ENCODE assay signal across 19 mouse cellular contexts in genomic region chr6:94231367-94231766, GRCm38 (mm10). TPM values are rescaled to one million over a fixed set of nuclear protein-coding genes. Genes with fewer than 3 reads are reported as not detected.
A peak's percentile ranks its signal among the peaks of the same experiment; 100 is the strongest.
DNase-seq lines count a peak whose midpoint lies in the region; ATAC-seq and TF ChIP-seq lines count a peak whose summit lies in the region.
"Had no signal": no experiment of that assay in that cellular context is flagged by ENCODE, and none has a peak within 500 bp of the region (broad histone marks: within the 10 kb centered on the region; RNA-seq: fewer than 3 reads in every experiment).

No protein-coding gene starts in this region.

- WGBS in embryonic facial prominence, embryonic 14.5 days = 48% methylated on average over 7 of the region's 7 CpGs
- 67% methylated on average over 7 of the region's 7 CpGs for WGBS in embryonic facial prominence, embryonic 10.5 days
- WGBS in kidney, adult 2 months = 27% methylated on average over 7 of the region's 7 CpGs
- WGBS in lung, embryonic 14.5 days = 10% methylated on average over 7 of the region's 7 CpGs
- 20% methylated on average over 7 of the region's 7 CpGs for WGBS in stomach, embryonic 16.5 days

- no peak for ATAC-seq in embryonic facial prominence, embryonic 14.5 days (ENCODE audit: low read depth)
- ATAC-seq in lung, embryonic 14.5 days (ENCODE audit: insufficient read depth) = peak; percentile 44
- no peak for ATAC-seq in stomach, embryonic 16.5 days (ENCODE audit: insufficient read depth, low FRiP score)
- ATAC-seq: CD4-positive, CD25-positive, alpha-beta regulatory T cell, adult 4 months had no signal

- no peaks in the 10 kb centered on the region for H3K36me3 ChIP-seq in embryonic facial prominence, embryonic 14.5 days (ENCODE audit: control insufficient read depth, insufficient read depth, low read length)
- no peaks in the 10 kb centered on the region for H3K36me3 ChIP-seq in embryonic facial prominence, embryonic 10.5 days (replicated peaks)
- H3K36me3 ChIP-seq in kidney, adult 2 months (ENCODE audit: control insufficient read depth, insufficient read depth, low read length) = no peaks in the 10 kb centered on the region
- no peaks in the 10 kb centered on the region for H3K36me3 ChIP-seq in lung, embryonic 14.5 days (ENCODE audit: insufficient read depth)
- H3K36me3 ChIP-seq in stomach, embryonic 16.5 days (ENCODE audit: control insufficient read depth, insufficient read depth, low read length) = no peaks in the 10 kb centered on the region
- H3K36me3 ChIP-seq: G1E; hindbrain, embryonic 15.5 days; limb, embryonic 13.5 days; midbrain, embryonic 12.5 days had no signal

- no peak for DNase-seq in embryonic facial prominence, embryonic 14.5 days (ENCODE audit: low spot score)
- DNase-seq in embryonic facial prominence, embryonic 10.5 days (ENCODE audit: low spot score) = no peak
- peak; percentile 40 for DNase-seq in kidney, adult 2 months
- no peak for DNase-seq in kidney, postnatal 36 days
- peak; percentile 58 for DNase-seq in lung, embryonic 14.5 days
- DNase-seq in lung, adult 18-20 months = no peak
- DNase-seq in embryo, embryonic 10.5 days (ENCODE audit: low spot score) = no peak
- DNase-seq: cerebellum, adult 9-11 months; gastrocnemius, postnatal 14 days; heart, postnatal 36 days; kidney, postnatal 14 days; right cerebral cortex, postnatal 14 days; thymus, postnatal 14 days had no signal

- H3K4me3 ChIP-seq in embryonic facial prominence, embryonic 14.5 days (ENCODE audit: low read depth, low read length) = no peak overlapping the region
- H3K4me3 ChIP-seq in embryonic facial prominence, embryonic 10.5 days = no peak overlapping the region
- no peak overlapping the region for H3K4me3 ChIP-seq in kidney, adult 2 months (ENCODE audit: insufficient read depth, low read depth, low read length)
- no peak overlapping the region for H3K4me3 ChIP-seq in lung, embryonic 14.5 days (ENCODE audit: low read depth, low read length)
- H3K4me3 ChIP-seq in stomach, embryonic 16.5 days (replicated peaks; ENCODE audit: low read length) = no peak overlapping the region
- H3K4me3 ChIP-seq: hindbrain, embryonic 15.5 days; limb, embryonic 13.5 days; midbrain, embryonic 12.5 days had no signal

- H3K9me3 ChIP-seq in embryonic facial prominence, embryonic 14.5 days (ENCODE audit: control insufficient read depth, low read length) = no peaks in the 10 kb centered on the region
- H3K9me3 ChIP-seq in embryonic facial prominence, embryonic 10.5 days = no peaks in the 10 kb centered on the region
- H3K9me3 ChIP-seq in lung, embryonic 14.5 days (ENCODE audit: low read depth, low read length) = no peaks in the 10 kb centered on the region
- H3K9me3 ChIP-seq in stomach, embryonic 16.5 days (replicated peaks; ENCODE audit: control insufficient read depth, low read length) = no peaks in the 10 kb centered on the region
- H3K9me3 ChIP-seq: hindbrain, embryonic 15.5 days; limb, embryonic 13.5 days; midbrain, embryonic 12.5 days had no signal

- H3K27me3 ChIP-seq in embryonic facial prominence, embryonic 14.5 days (replicated peaks; ENCODE audit: control insufficient read depth, insufficient read depth, low read length) = no peaks in the 10 kb centered on the region
- no peaks in the 10 kb centered on the region for H3K27me3 ChIP-seq in embryonic facial prominence, embryonic 10.5 days (replicated peaks; ENCODE audit: low read depth, poor library complexity, severe bottlenecking)
- H3K27me3 ChIP-seq in kidney, adult 2 months (replicated peaks; ENCODE audit: control insufficient read depth, insufficient read depth, low read length) = no peaks in the 10 kb centered on the region
- no peaks in the 10 kb centered on the region for H3K27me3 ChIP-seq in lung, embryonic 14.5 days (ENCODE audit: insufficient read depth, low read length)
- no peaks in the 10 kb centered on the region for H3K27me3 ChIP-seq in stomach, embryonic 16.5 days (ENCODE audit: control insufficient read depth, insufficient read depth, low read length)
- H3K27me3 ChIP-seq: hindbrain, embryonic 15.5 days; limb, embryonic 13.5 days; midbrain, embryonic 12.5 days had no signal

- H3K4me1 ChIP-seq in embryonic facial prominence, embryonic 14.5 days (ENCODE audit: control insufficient read depth, insufficient read depth, low read length) = peaks cover 13% of the 10 kb centered on the region; the same call in 1 of the 2 replicates
- peaks cover 36% of the 10 kb centered on the region for H3K4me1 ChIP-seq in embryonic facial prominence, embryonic 10.5 days
- peaks cover 3% of the 10 kb centered on the region; the same call in 1 of the 2 replicates for H3K4me1 ChIP-seq in kidney, adult 2 months (ENCODE audit: control insufficient read depth, insufficient read depth, low read length)
- H3K4me1 ChIP-seq in lung, embryonic 14.5 days (ENCODE audit: insufficient read depth) = peaks cover 22% of the 10 kb centered on the region
- peaks cover 29% of the 10 kb centered on the region for H3K4me1 ChIP-seq in stomach, embryonic 16.5 days (ENCODE audit: control insufficient read depth, insufficient read depth, low read length)

- no peak for TF ChIP-seq CTCF in kidney, adult 2 months (conservative IDR thresholded peaks at IDR 0.05; ENCODE audit: insufficient read depth, insufficient read length, low read depth, low read length)
- TF ChIP-seq CTCF in lung, embryonic 14.5 days (IDR thresholded peaks at IDR 0.05; ENCODE audit: low read depth) = no peak

- no peak for TF ChIP-seq POLR2A in kidney, adult 2 months (IDR thresholded peaks at IDR 0.05; ENCODE audit: low read depth, low read length)

- no peak overlapping the region for H3K9ac ChIP-seq in embryonic facial prominence, embryonic 14.5 days (ENCODE audit: low read depth, low read length)
- no peak overlapping the region for H3K9ac ChIP-seq in lung, embryonic 14.5 days
- H3K9ac ChIP-seq in stomach, embryonic 16.5 days (ENCODE audit: low read length) = no peak overlapping the region
- H3K9ac ChIP-seq: hindbrain, embryonic 15.5 days; limb, embryonic 13.5 days; midbrain, embryonic 12.5 days had no signal

- 0 out of 2 replicates have a peak overlapping the region, but pooled peaks have one; percentile 8 for H3K27ac ChIP-seq in embryonic facial prominence, embryonic 14.5 days (replicated peaks; ENCODE audit: low read depth, low read length)
- H3K27ac ChIP-seq in embryonic facial prominence, embryonic 10.5 days (replicated peaks) = no peak overlapping the region
- no peak overlapping the region for H3K27ac ChIP-seq in kidney, adult 2 months (ENCODE audit: insufficient read depth, low read depth, low read length)
- peak overlapping the region; percentile 13; the same call in 1 of the 2 replicates for H3K27ac ChIP-seq in lung, embryonic 14.5 days (ENCODE audit: low read depth)
- H3K27ac ChIP-seq in stomach, embryonic 16.5 days (ENCODE audit: low read length) = peak overlapping the region; percentile 72
- H3K27ac ChIP-seq: hindbrain, embryonic 15.5 days; limb, embryonic 13.5 days; midbrain, embryonic 12.5 days had no signal

- no peak overlapping the region for H3K4me2 ChIP-seq in embryonic facial prominence, embryonic 14.5 days (ENCODE audit: low read depth, low read length)
- H3K4me2 ChIP-seq in lung, embryonic 14.5 days = peak overlapping the region; percentile 23; the same call in 1 of the 2 replicates
- peak overlapping the region; percentile 23; the same call in 1 of the 2 replicates for H3K4me2 ChIP-seq in stomach, embryonic 16.5 days (ENCODE audit: low read depth, low read length)
- H3K4me2 ChIP-seq: hindbrain, embryonic 15.5 days; limb, embryonic 13.5 days; midbrain, embryonic 12.5 days had no signal

RNA-seq across cellular contexts. Expression of gene Magi1, which starts 52.4 kb away (rescaled TPM):
- polyA plus RNA-seq in embryonic facial prominence, embryonic 14.5 days (2014; fragmentation: Nextera tagmentation; extraction: Ambion mirVana) = 6.8 and 8.8 TPM in 2 replicates
- polyA plus RNA-seq in embryonic facial prominence, embryonic 10.5 days (2016; fragmentation: Nextera tagmentation; extraction: Ambion mirVana) = 16.1 and 16.2 TPM in 2 replicates
- 5.8 and 6.1 TPM in 2 replicates for polyA plus RNA-seq in kidney, adult 2 months (2012; rRNA removed)
- 8.1 and 10.1 TPM in 2 replicates for polyA plus RNA-seq in lung, embryonic 14.5 days (2014; fragmentation: Nextera tagmentation; extraction: Ambion mirVana)
- 8.7 and 8.9 TPM in 2 replicates for polyA plus RNA-seq in stomach, embryonic 16.5 days (2015; fragmentation: Nextera tagmentation; extraction: Ambion mirVana)

Comparison
In these comparisons a context has a peak if more than half of its experiments do, and no peak if none do; other contexts are left out.
1. DNase-seq: peak in kidney, adult 2 months (single experiment) and lung, embryonic 14.5 days (single experiment); none in embryonic facial prominence, embryonic 14.5 days (single experiment), embryonic facial prominence, embryonic 10.5 days (single experiment), kidney, postnatal 36 days (0 of 2), lung, adult 18-20 months (0 of 2) and embryo, embryonic 10.5 days (single experiment).
2. H3K27ac ChIP-seq: peak in embryonic facial prominence, embryonic 14.5 days (single experiment), lung, embryonic 14.5 days (single experiment) and stomach, embryonic 16.5 days (single experiment); none in embryonic facial prominence, embryonic 10.5 days (single experiment) and kidney, adult 2 months (single experiment).